Mouse (Mus musculus) cerebellum, adult 2 months (tissue): ENCODE results near the gene Mgl2.

Experiments used
- CTCF ChIP-seq: fragments of 200-500 bp; IDR thresholded peaks from 2 replicates; pipeline ENCODE4 v1.5.1; 2011; ENCODE audit warnings: low read depth, mild to moderate bottlenecking, control low read depth, low read length, moderate library complexity, borderline replicate concordance; ENCODE audit not compliant: insufficient read depth
- POLR2A ChIP-seq: fragments of 200-500 bp; IDR thresholded peaks from 2 replicates; pipeline ENCODE4 v1.6.1; 2011; ENCODE audit warnings: low read length, control low read depth, borderline replicate concordance; ENCODE audit not compliant: insufficient read depth

GRCm38 (mm10) chr11:70097396-70097795 lies 32.7 kb upstream of the Mgl2 start:
- no peak for TF ChIP-seq CTCF
- no peak for TF ChIP-seq POLR2A
